In the genomic region with DNA sequence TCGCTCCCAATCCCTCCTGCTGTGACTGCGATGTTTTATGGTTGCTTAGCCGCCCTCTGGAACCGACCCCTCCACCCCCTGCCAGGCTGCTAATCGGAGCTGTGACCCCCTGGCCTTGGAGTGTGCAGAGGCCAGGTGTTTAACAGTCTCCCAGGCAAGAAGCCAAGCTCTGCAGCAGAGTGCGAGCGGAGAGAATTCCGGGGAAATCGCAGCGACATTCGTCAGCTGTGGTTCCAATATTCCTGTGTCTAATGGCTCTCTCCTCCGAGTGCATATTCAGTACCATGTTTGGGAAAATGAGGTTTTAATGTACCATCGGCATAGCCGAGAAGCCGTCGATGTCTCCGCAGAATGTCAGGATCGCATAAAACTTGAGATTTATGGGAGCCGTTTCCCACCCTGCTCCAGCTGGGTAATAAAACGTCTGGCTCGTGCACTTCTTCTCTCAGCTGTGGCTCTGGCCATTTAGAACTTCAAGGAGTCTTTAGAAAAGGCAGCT, we compare ENCODE assay signal across 8 mouse cellular contexts.
A peak's percentile ranks its signal among the peaks of the same experiment; 100 is the strongest.
DNase-seq lines count a peak whose midpoint lies in the region; ATAC-seq and TF ChIP-seq lines count a peak whose summit lies in the region.

No protein-coding gene starts in this region.

- 16% methylated on average over 21 of the region's 21 CpGs for WGBS in heart, embryonic 13.5 days
- under 1% methylated on average over 21 of the region's 21 CpGs for whole genome bisulfite sequencing in kidney, embryonic 15.5 days
- 1% methylated on average over 21 of the region's 21 CpGs for WGBS in neural tube, embryonic 13.5 days

- no peak for TF ChIP-seq CTCF in E14TG2a.4 (conservative IDR thresholded peaks at IDR 0.05; ENCODE audit: low read length)

- H3K9ac ChIP-seq in heart, embryonic 13.5 days: peak overlapping the region; percentile 3; the same call in 1 of the 2 replicates
- H3K9ac ChIP-seq in kidney, embryonic 15.5 days: no peak overlapping the region
- H3K9ac ChIP-seq in neural tube, embryonic 13.5 days: peak overlapping the region; percentile 41

- no peaks in the 10 kb centered on the region for H3K36me3 ChIP-seq in E14TG2a.4 (ENCODE audit: insufficient read depth, low read length)
- no peaks in the 10 kb centered on the region for H3K36me3 ChIP-seq in heart, embryonic 13.5 days
- no peaks in the 10 kb centered on the region for H3K36me3 ChIP-seq in kidney, embryonic 15.5 days
- no peaks in the 10 kb centered on the region for H3K36me3 ChIP-seq in neural tube, embryonic 13.5 days

- no peak for ATAC-seq in heart, embryonic 13.5 days (ENCODE audit: extremely low read depth, insufficient number of reproducible peaks, low FRiP score, low TSS enrichment)
- ATAC-seq in kidney, embryonic 15.5 days (replicated peaks; ENCODE audit: low FRiP score): peak; percentile 87
- ATAC-seq in neural tube, embryonic 13.5 days (ENCODE audit: low read depth): peak; percentile 55

- peak overlapping the region; percentile 51 for H3K4me2 ChIP-seq in heart, embryonic 13.5 days
- H3K4me2 ChIP-seq in kidney, embryonic 15.5 days: peak overlapping the region; percentile 46
- peak overlapping the region; percentile 46 for H3K4me2 ChIP-seq in neural tube, embryonic 13.5 days

- peaks cover 34% of the 10 kb centered on the region for H3K4me1 ChIP-seq in E14TG2a.4 (replicated peaks; ENCODE audit: low read depth, low read length)
- peaks cover 32% of the 10 kb centered on the region for H3K4me1 ChIP-seq in heart, embryonic 13.5 days
- peaks cover 38% of the 10 kb centered on the region for H3K4me1 ChIP-seq in kidney, embryonic 15.5 days
- H3K4me1 ChIP-seq in neural tube, embryonic 13.5 days (replicated peaks): peaks cover 53% of the 10 kb centered on the region

- 0 out of 2 replicates have a peak overlapping the region, but pooled peaks have one; percentile 20 for H3K4me3 ChIP-seq in E14TG2a.4 (replicated peaks; ENCODE audit: low read length)
- H3K4me3 ChIP-seq in heart, embryonic 13.5 days: peak overlapping the region; percentile 11; the same call in 1 of the 2 replicates
- H3K4me3 ChIP-seq in kidney, embryonic 15.5 days (replicated peaks): peak overlapping the region; percentile 7; the same call in 1 of the 2 replicates
- H3K4me3 ChIP-seq in neural tube, embryonic 13.5 days: no peak overlapping the region

- intact Hi-C loops in left cerebral cortex, postnatal 36 days (cut with DNase I): no loop called here

- peak overlapping the region; percentile 25; the same call in 1 of the 2 replicates for H3K27ac ChIP-seq in heart, embryonic 13.5 days (replicated peaks)
- H3K27ac ChIP-seq in kidney, embryonic 15.5 days: no peak overlapping the region
- H3K27ac ChIP-seq in neural tube, embryonic 13.5 days (replicated peaks): peak overlapping the region; percentile 81

- DNase-seq in adrenal gland, postnatal 25 days: peak; percentile 11
- no peak for DNase-seq in adrenal gland, adult 8-10 months
- DNase-seq in cerebellum, adult 11-12 months: no peak
- no peak for DNase-seq in left cerebral cortex, postnatal 36 days (ENCODE audit: low spot score in 2 of 2)

- H3K9me3 ChIP-seq in E14TG2a.4 (ENCODE audit: low read length): no peaks in the 10 kb centered on the region
- no peaks in the 10 kb centered on the region for H3K9me3 ChIP-seq in heart, embryonic 13.5 days
- H3K9me3 ChIP-seq in kidney, embryonic 15.5 days (replicated peaks): no peaks in the 10 kb centered on the region
- no peaks in the 10 kb centered on the region for H3K9me3 ChIP-seq in neural tube, embryonic 13.5 days

- H3K27me3 ChIP-seq in E14TG2a.4 (ENCODE audit: insufficient read depth, low read length): peaks cover 34% of the 10 kb centered on the region
- peaks cover 15% of the 10 kb centered on the region for H3K27me3 ChIP-seq in heart, embryonic 13.5 days (replicated peaks)
- H3K27me3 ChIP-seq in kidney, embryonic 15.5 days: peaks cover 92% of the 10 kb centered on the region
- H3K27me3 ChIP-seq in neural tube, embryonic 13.5 days: peaks cover 83% of the 10 kb centered on the region
